Mouse (Mus musculus) intestine, postnatal 0 days (tissue): Measurements from ENCODE around the gene Agps. TPM values are rescaled to one million over a fixed set of nuclear protein-coding genes. Genes with fewer than 3 reads are reported as not detected.

Experiments
- ATAC-seq: fragments of 200-750 bp; cut with Nextera tagmentation; 2 replicates; pipeline ENCODE4 v1.8.0; 2017; ENCODE audit warnings: mild to moderate bottlenecking, moderate TSS enrichment, moderate library complexity
- H3K27ac ChIP-seq: fragments of 300-500 bp; sonication (generic); 2 replicates; pipeline ENCODE4 v1.5.1; 2014; ENCODE audit warnings: mild to moderate bottlenecking, low read depth, low read length, moderate library complexity
- H3K27me3 ChIP-seq: fragments of 300-500 bp; sonication (generic); replicated peaks from 2 replicates; pipeline ENCODE4 v1.6.1; 2014; ENCODE audit warnings: low read length, mixed read lengths; ENCODE audit not compliant: control insufficient read depth, insufficient read depth
- H3K36me3 ChIP-seq: fragments of 300-500 bp; sonication (generic); 2 replicates; pipeline ENCODE4 v1.6.1; 2014; ENCODE audit warnings: mild to moderate bottlenecking, moderate library complexity; ENCODE audit not compliant: control insufficient read depth, insufficient read depth
- H3K4me1 ChIP-seq: fragments of 300-500 bp; sonication (generic); replicated peaks from 2 replicates; pipeline ENCODE4 v1.6.1; 2014; ENCODE audit warnings: antibody characterized with exemption, low read length, mixed read lengths; ENCODE audit not compliant: control insufficient read depth, insufficient read depth
- H3K4me2 ChIP-seq: fragments of 300-500 bp; sonication (generic); replicated peaks from 2 replicates; pipeline ENCODE4 v1.6.1; 2014; ENCODE audit warnings: low read depth, mild to moderate bottlenecking, moderate library complexity
- H3K4me3 ChIP-seq: fragments of 300-500 bp; sonication (generic); 2 replicates; pipeline ENCODE4 v1.5.1; 2014; ENCODE audit warnings: low read depth, low read length
- H3K9ac ChIP-seq: fragments of 300-500 bp; sonication (generic); 2 replicates; pipeline ENCODE4 v1.6.1; 2014; ENCODE audit warnings: mild to moderate bottlenecking, low read depth, low read length
- H3K9me3 ChIP-seq: fragments of 300-500 bp; sonication (generic); 2 replicates; pipeline ENCODE4 v1.6.1; 2016; ENCODE audit warnings: mixed run types; ENCODE audit not compliant: control insufficient read depth
- CTCF ChIP-seq: sonication (generic); IDR thresholded peaks from 2 replicates; pipeline ENCODE4 v1.5.1; 2016; ENCODE audit warnings: low read depth, mild to moderate bottlenecking, control low read depth, antibody characterized with exemption, moderate library complexity
- WGBS: fragments of 180-500 bp; shearing (Covaris S2); extraction: QIAGEN DNeasy Blood & Tissue Kit; methylation state at CpG from one replicate; pipeline ENCODE4 v1.1.7; 2014; 5-methylcytosine and 5-hydroxymethylcytosine counted together
- polyA plus RNA-seq: library from polyadenylated mRNA; unstranded; fragments of >200 nt; fragmentation: Nextera tagmentation; extraction: Ambion mirVana; gene quantifications from 2 replicates; pipeline ENCODE4 v1.2.1, GENCODE M21; 2015

Agps gene
- polyA plus RNA-seq, 1 experiment from 2014 or later: 6.5 TPM

DNA sequence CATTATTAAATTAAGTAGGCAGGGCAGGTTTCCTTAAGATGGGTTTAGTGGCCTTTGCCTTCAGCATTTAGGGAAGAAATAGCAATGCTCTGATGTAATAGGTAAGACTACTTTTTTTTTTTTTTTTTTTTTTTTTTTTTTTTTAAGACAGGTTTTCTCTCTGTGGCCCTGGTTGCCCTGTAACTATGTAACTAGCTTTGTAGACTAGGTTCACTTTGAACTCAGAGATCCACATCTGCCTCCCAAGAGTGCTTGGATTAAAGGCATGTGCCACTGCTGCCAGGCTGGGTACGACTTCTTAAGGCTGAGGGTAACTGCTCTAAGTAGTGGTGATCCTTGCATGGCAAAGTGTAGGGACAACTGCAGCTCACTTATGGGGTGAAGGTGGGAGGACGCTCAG, 2.5 kb downstream of the Agps start:
- H3K27me3 ChIP-seq: no peaks in the 10 kb centered on the region
- 92% methylated on average over 2 of the region's 2 CpGs for WGBS
- H3K4me2 ChIP-seq: no peak overlapping the region
- H3K27ac ChIP-seq: no peak overlapping the region
- no peaks in the 10 kb centered on the region for H3K36me3 ChIP-seq
- H3K9me3 ChIP-seq: no peaks in the 10 kb centered on the region
- no peak for TF ChIP-seq CTCF
- no peak overlapping the region for H3K9ac ChIP-seq
- peaks cover 8% of the 10 kb centered on the region; the same call in 1 of the 2 replicates for H3K4me1 ChIP-seq
- ATAC-seq: no peak
- H3K4me3 ChIP-seq: no peak overlapping the region

DNA sequence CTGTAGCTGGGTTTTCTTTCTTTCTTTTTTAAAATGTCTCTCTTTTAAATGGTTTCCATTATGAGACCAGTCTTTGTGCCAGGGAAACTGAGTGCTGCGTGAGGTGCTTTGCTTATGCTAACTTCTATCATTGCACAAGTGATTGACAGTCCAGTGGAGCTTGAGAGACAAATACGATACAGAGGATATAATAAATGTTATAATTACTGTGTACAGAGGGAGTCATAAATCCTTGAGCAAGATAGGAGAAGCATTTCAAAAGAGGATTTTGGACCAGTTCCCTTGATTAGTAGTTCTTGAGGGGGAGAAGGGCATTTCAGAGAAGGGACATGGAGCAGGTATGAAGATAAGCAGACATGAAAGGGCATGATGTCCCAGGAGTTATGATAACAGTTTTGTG, 10.3 kb downstream of the Agps start:
- no peaks in the 10 kb centered on the region for H3K4me1 ChIP-seq
- no peak for ATAC-seq
- no peak overlapping the region for H3K4me3 ChIP-seq
- H3K27ac ChIP-seq: no peak overlapping the region
- H3K36me3 ChIP-seq: no peaks in the 10 kb centered on the region
- no peaks in the 10 kb centered on the region for H3K27me3 ChIP-seq
- H3K4me2 ChIP-seq: no peak overlapping the region
- TF ChIP-seq CTCF: no peak
- H3K9me3 ChIP-seq: no peaks in the 10 kb centered on the region
- H3K9ac ChIP-seq: no peak overlapping the region
- WGBS: 38% methylated on average over 2 of the region's 2 CpGs

GRCm38 (mm10) chr2:75847708-75848107, 15.7 kb downstream of the Agps start:
- no peaks in the 10 kb centered on the region for H3K27me3 ChIP-seq
- no peak for ATAC-seq
- H3K27ac ChIP-seq: no peak overlapping the region
- H3K4me1 ChIP-seq: no peaks in the 10 kb centered on the region
- H3K9ac ChIP-seq: no peak overlapping the region
- no peak overlapping the region for H3K4me3 ChIP-seq
- no peaks in the 10 kb centered on the region for H3K36me3 ChIP-seq
- H3K4me2 ChIP-seq: no peak overlapping the region
- WGBS: 96% methylated on average over 1 of the region's 1 CpGs
- peak; percentile 63 for TF ChIP-seq CTCF
- H3K9me3 ChIP-seq: no peaks in the 10 kb centered on the region

DNA sequence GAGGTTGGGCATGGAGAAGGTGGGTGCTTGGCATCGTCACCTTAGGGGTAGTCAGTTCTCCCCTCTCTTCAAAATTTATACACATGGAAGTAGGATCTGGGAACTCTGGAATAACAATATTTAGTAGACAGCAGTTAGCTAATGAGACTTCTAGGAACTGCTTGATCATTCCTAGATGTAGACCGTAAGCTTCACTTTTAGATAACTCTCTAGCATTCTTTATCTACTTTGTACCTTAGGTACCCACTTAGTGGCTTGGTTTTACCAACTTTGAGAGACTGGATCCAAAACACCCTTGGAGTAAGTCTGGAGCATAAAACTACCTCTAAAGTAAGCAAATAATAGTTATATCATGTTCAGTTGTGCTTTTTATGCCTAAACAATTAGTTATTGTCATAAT, 20.5 kb downstream of the Agps start:
- TF ChIP-seq CTCF: no peak
- H3K9ac ChIP-seq: no peak overlapping the region
- no peaks in the 10 kb centered on the region for H3K27me3 ChIP-seq
- WGBS: 93% methylated on average over 2 of the region's 2 CpGs
- H3K27ac ChIP-seq: no peak overlapping the region
- H3K4me2 ChIP-seq: no peak overlapping the region
- H3K36me3 ChIP-seq: peaks cover 9% of the 10 kb centered on the region; the same call in 1 of the 2 replicates
- ATAC-seq: no peak
- H3K4me3 ChIP-seq: no peak overlapping the region
- no peaks in the 10 kb centered on the region for H3K4me1 ChIP-seq
- no peaks in the 10 kb centered on the region for H3K9me3 ChIP-seq

DNA sequence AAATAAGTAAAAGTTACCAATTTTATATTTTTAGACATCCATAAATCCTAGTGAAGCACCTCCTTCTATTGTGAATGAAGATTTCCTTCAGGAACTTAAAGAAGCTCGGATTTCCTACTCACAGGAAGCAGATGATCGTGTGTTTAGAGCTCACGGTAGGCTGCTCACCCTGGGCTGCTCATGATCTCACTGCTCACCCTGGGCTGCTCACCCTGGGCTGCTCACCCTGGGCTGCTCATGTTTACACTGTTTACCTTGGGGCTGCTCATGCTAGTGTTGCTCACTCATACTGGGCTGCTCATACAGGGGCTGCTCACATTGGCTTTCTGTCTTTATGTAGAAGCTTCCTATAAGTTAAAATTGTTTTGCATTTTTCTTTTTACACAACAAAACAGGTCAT, 22.2 kb downstream of the Agps start:
- ATAC-seq: no peak
- H3K4me3 ChIP-seq: no peak overlapping the region
- WGBS: 59% methylated on average over 3 of the region's 3 CpGs
- no peak overlapping the region for H3K4me2 ChIP-seq
- H3K36me3 ChIP-seq: peaks cover 14% of the 10 kb centered on the region; the same call in 1 of the 2 replicates
- no peak overlapping the region for H3K9ac ChIP-seq
- H3K27ac ChIP-seq: no peak overlapping the region
- H3K4me1 ChIP-seq: no peaks in the 10 kb centered on the region
- no peaks in the 10 kb centered on the region for H3K9me3 ChIP-seq
- no peak for TF ChIP-seq CTCF
- no peaks in the 10 kb centered on the region for H3K27me3 ChIP-seq

GRCm38 (mm10) chr2:75861115-75861514, 29.1 kb downstream of the Agps start:
- 95% methylated on average over 3 of the region's 3 CpGs for WGBS
- Histone ChIP-seq H3K4me2 (no peak overlapping the region), H3K4me3 (no peak overlapping the region), H3K9ac (no peak overlapping the region), H3K27ac (no peak overlapping the region), H3K9me3 (no peaks in the 10 kb centered on the region), H3K36me3 (peaks cover 22% of the 10 kb centered on the region), H3K27me3 (no peaks in the 10 kb centered on the region), H3K4me1 (no peaks in the 10 kb centered on the region)
- no peak for ATAC-seq
- TF ChIP-seq CTCF: no peak

GRCm38 (mm10) chr2:75869604-75870003, 37.6 kb downstream of the Agps start:
- WGBS: 96% methylated on average over 2 of the region's 2 CpGs
- H3K27me3 ChIP-seq: no peaks in the 10 kb centered on the region
- no peaks in the 10 kb centered on the region for H3K4me1 ChIP-seq
- peak; percentile 33; the same call in 1 of the 2 replicates for ATAC-seq
- TF ChIP-seq CTCF: no peak
- no peak overlapping the region for H3K4me2 ChIP-seq
- peaks cover 22% of the 10 kb centered on the region for H3K36me3 ChIP-seq
- no peak overlapping the region for H3K9ac ChIP-seq
- H3K9me3 ChIP-seq: no peaks in the 10 kb centered on the region
- H3K27ac ChIP-seq: no peak overlapping the region
- H3K4me3 ChIP-seq: no peak overlapping the region
